Mouse (Mus musculus): ENCODE measurements around the gene Apoe. TPM values are rescaled to one million over a fixed set of nuclear protein-coding genes. Genes with fewer than 3 reads are reported as not detected.

Apoe gene
- polyA plus RNA-seq, 1 experiment from 2014 or later, result 1,470 TPM

DNA sequence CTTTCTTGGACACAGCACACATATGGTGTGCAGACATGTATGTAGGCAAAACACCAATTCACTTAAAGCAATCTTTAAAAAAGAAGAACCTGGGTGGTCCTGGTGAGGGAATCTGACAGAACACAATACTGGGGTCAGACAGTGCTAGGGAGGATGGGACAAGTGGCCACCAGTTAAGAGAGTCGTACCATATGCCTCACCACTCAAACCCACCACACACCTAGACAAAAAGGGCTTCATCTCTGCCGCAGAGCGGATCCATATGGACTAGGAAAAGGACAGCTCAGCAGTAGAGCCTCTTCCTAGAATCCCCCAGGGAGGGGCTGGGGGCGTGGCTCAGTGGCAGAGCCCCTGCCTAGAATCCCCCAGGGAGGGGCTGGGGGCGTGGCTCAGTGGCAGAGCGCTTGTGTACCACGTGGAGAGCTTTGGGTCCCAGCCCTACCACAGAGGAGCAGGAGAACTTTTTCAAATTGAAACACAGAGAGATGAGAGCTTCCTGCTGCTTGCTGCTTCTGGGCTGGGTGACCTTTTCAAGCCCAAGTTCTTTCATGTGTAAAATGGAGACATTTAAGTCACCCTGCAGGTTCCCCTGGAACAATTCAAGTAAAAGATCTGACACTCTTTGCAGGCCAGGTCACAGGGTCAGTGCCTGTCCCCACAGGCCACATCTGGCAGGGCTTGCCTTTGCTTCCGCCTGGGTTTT is 42.5 kb upstream of the Apoe start:
- ATAC-seq (replicated peaks; ENCODE audit: low FRiP score), result peak; percentile 52
- peaks cover 20% of the 10 kb centered on the region; the same call in 1 of the 2 replicates for H3K36me3 ChIP-seq (ENCODE audit: control insufficient read depth, insufficient read depth, low read length)
- no peak overlapping the region for H3K4me3 ChIP-seq (ENCODE audit: low read depth, low read length)
- H3K27me3 ChIP-seq (replicated peaks; ENCODE audit: control insufficient read depth, insufficient read depth, low read length), result no peaks in the 10 kb centered on the region
- no peaks in the 10 kb centered on the region for H3K9me3 ChIP-seq (ENCODE audit: control insufficient read depth, low read length)
- H3K4me1 ChIP-seq (replicated peaks; ENCODE audit: control insufficient read depth, insufficient read depth, low read length), result peaks cover 50% of the 10 kb centered on the region
- DNase-seq (ENCODE audit: low spot score), result no peak
- 0 out of 2 replicates have a peak overlapping the region, but pooled peaks have one; percentile 22 for H3K9ac ChIP-seq (ENCODE audit: low read depth, low read length)
- H3K4me2 ChIP-seq, result peak overlapping the region; percentile 21; the same call in 1 of the 2 replicates
- peak overlapping the region; percentile 23 for H3K27ac ChIP-seq (ENCODE audit: low read depth, low read length)
- WGBS, result 24% methylated on average over 8 of the region's 8 CpGs

DNA sequence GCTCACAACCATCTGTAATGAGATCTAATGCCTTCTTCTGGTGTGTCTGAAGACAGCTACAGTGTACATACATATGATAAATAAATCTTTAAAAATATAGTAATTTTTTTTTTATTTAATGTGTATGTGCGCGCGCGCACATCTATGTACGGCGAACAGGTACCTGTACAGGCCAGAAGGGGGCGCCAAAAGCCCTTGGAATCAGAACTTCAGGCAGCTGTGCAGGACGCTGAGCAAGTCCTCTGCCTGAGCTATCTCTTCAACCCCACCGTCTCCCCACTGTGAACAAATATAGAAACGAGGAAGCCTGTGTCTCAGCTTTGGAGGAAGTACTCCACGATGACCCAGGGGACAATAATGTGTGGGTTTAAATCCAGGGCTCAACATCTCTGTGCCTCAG is 41.3 kb upstream of the Apoe start:
- Histone ChIP-seq H3K4me1 (replicated peaks; ENCODE audit: control insufficient read depth, insufficient read depth, low read length) (peaks cover 49% of the 10 kb centered on the region), H3K36me3 (ENCODE audit: control insufficient read depth, insufficient read depth, low read length) (peaks cover 20% of the 10 kb centered on the region; the same call in 1 of the 2 replicates)
- no peak for ATAC-seq (replicated peaks; ENCODE audit: low FRiP score)

DNA sequence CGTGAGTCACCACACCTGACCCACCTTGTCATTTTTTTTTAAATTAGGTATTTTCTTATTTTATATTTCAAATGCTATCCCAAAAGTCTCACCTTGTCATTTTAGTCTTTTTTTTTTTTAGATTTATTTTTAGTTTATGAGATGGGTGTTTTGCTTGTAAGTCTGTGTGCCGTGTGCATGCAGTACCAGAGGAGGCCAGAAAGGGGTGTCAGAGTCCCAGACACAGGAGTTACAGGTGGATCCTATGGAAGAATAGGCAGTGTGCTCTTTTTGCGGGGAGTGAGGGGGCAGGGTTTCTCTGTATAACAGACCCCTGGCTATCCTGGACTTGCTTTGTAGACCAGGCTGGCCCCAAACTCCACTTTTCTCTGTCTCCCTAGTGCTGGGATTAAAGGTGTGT is 39.8 kb upstream of the Apoe start:
- 81% methylated on average over 3 of the region's 3 CpGs for WGBS
- H3K27me3 ChIP-seq (replicated peaks; ENCODE audit: control insufficient read depth, insufficient read depth, low read length), result no peaks in the 10 kb centered on the region
- no peak overlapping the region for H3K4me2 ChIP-seq
- DNase-seq (ENCODE audit: low spot score), result no peak
- no peak overlapping the region for H3K4me3 ChIP-seq (ENCODE audit: low read depth, low read length)
- no peak overlapping the region for H3K9ac ChIP-seq (ENCODE audit: low read depth, low read length)
- H3K27ac ChIP-seq (ENCODE audit: low read depth, low read length), result no peak overlapping the region
- ATAC-seq (replicated peaks; ENCODE audit: low FRiP score), result no peak
- H3K9me3 ChIP-seq (ENCODE audit: control insufficient read depth, low read length), result no peaks in the 10 kb centered on the region
- H3K36me3 ChIP-seq (ENCODE audit: control insufficient read depth, insufficient read depth, low read length), result peaks cover 20% of the 10 kb centered on the region; the same call in 1 of the 2 replicates
- H3K4me1 ChIP-seq (replicated peaks; ENCODE audit: control insufficient read depth, insufficient read depth, low read length), result peaks cover 39% of the 10 kb centered on the region

More for the DNA sequence above, 41.3 kb upstream of the Apoe start:
- H3K4me2 ChIP-seq, result no peak overlapping the region
- no peak for DNase-seq (ENCODE audit: low spot score)
- no peaks in the 10 kb centered on the region for H3K9me3 ChIP-seq (ENCODE audit: control insufficient read depth, low read length)
- WGBS, result 73% methylated on average over 11 of the region's 11 CpGs
- no peak overlapping the region for H3K9ac ChIP-seq (ENCODE audit: low read depth, low read length)
- H3K27me3 ChIP-seq (replicated peaks; ENCODE audit: control insufficient read depth, insufficient read depth, low read length), result no peaks in the 10 kb centered on the region
- no peak overlapping the region for H3K4me3 ChIP-seq (ENCODE audit: low read depth, low read length)
- no peak overlapping the region for H3K27ac ChIP-seq (ENCODE audit: low read depth, low read length)

DNA sequence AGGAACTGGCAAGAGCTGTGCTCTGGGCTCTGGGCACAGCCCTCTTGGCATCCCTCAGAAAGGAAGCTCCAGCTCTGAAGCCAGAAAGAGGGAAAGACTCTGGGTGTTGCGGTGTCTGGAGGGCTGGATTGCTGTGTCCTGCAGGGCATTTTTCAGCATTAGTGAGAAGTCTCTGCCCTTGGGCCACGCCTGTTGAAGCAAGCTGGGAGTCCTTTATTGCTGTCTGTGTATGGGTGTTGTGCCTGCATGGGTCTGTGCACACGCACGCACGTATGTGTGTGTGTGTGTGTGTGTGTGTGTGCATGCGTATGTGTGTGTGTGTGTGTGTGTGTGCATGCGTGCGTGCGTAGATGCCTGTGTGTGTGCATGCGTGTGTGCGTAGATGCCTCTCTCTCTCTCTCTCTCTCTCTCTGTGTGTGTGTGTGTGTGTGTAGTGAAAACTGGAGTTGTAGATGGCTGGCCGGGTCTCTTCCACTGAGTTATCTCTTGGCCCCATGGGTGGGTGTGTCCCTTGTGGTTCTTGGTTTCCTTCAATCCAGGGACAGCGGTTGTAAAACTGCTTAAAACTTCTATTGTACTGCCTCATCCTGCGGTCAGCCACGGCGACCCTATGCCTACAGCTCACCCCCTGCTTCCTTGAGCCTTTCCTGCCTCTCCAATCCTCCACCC is 37.5 kb upstream of the Apoe start:
- Histone ChIP-seq H3K4me3 (ENCODE audit: low read depth, low read length) (0 out of 2 replicates have a peak overlapping the region, but pooled peaks have one; percentile 21), H3K27me3 (replicated peaks; ENCODE audit: control insufficient read depth, insufficient read depth, low read length) (no peaks in the 10 kb centered on the region), H3K27ac (ENCODE audit: low read depth, low read length) (peak overlapping the region; percentile 88), H3K4me1 (replicated peaks; ENCODE audit: control insufficient read depth, insufficient read depth, low read length) (peaks cover 27% of the 10 kb centered on the region), H3K9me3 (ENCODE audit: control insufficient read depth, low read length) (no peaks in the 10 kb centered on the region), H3K9ac (ENCODE audit: low read depth, low read length) (peak overlapping the region; percentile 35; the same call in 1 of the 2 replicates), H3K4me2 (peak overlapping the region; percentile 49), H3K36me3 (ENCODE audit: control insufficient read depth, insufficient read depth, low read length) (peaks cover 27% of the 10 kb centered on the region)
- DNase-seq (ENCODE audit: low spot score) (peak; percentile 71), ATAC-seq (replicated peaks; ENCODE audit: low FRiP score) (peak; percentile 92)
- WGBS, result 44% methylated on average over 16 of the region's 16 CpGs

DNA sequence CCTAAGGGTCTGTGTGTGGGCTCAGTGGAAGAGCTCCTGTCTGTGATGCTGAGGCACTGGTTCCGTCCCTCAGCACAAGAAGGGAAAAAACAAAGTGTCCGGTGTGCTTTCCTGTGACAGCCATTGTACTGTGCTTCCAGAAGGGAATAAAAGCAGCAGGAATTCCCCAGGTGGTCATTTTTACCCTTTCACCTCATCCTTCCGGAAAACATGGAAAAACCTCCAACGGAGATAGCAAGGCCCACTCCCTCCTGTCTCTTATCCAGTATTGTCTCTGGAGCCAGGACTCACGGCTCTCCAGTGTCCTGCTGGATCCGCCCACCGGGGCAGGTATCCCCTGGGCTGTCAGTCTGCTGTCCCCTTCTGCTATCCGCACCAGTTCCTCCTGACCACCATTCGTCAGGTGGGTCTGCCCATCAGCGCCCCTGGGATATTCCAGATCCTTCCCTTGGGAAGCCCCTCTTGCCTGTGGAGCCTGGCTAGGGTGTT is 35.2 kb upstream of the Apoe start:
- H3K9ac ChIP-seq (ENCODE audit: low read depth, low read length), result no peak overlapping the region
- peaks cover 19% of the 10 kb centered on the region for H3K4me1 ChIP-seq (replicated peaks; ENCODE audit: control insufficient read depth, insufficient read depth, low read length)
- peaks cover 29% of the 10 kb centered on the region for H3K36me3 ChIP-seq (ENCODE audit: control insufficient read depth, insufficient read depth, low read length)
- H3K4me2 ChIP-seq, result no peak overlapping the region
- 89% methylated on average over 10 of the region's 10 CpGs for WGBS
- no peak overlapping the region for H3K27ac ChIP-seq (ENCODE audit: low read depth, low read length)
- no peaks in the 10 kb centered on the region for H3K9me3 ChIP-seq (ENCODE audit: control insufficient read depth, low read length)
- no peaks in the 10 kb centered on the region for H3K27me3 ChIP-seq (replicated peaks; ENCODE audit: control insufficient read depth, insufficient read depth, low read length)
- H3K4me3 ChIP-seq (ENCODE audit: low read depth, low read length), result no peak overlapping the region
- ATAC-seq (replicated peaks; ENCODE audit: low FRiP score) (no peak), DNase-seq (ENCODE audit: low spot score) (no peak)

DNA sequence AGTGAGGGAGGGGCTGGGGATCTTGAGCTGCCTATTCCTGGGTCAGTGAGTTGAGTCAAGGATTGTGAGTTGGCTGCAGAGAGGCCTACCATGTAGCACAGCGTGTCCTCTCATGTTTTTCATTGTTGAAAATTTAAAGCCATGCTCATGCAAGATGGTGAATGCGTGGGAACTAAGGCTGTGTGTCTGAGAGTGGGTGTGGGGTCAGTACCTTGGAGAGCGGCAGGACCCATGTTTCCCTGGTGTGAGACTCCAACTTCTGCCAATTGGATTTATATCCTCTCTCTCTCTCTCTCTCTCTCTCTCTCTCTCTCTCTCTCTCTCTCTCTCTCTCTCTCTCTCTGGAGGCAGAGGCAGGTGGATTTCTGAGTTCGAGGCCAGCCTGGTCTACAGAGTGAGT is 27.6 kb upstream of the Apoe start:
- Histone ChIP-seq H3K4me1 (replicated peaks; ENCODE audit: control insufficient read depth, insufficient read depth, low read length) (0 out of 2 replicates have a peak, but pooled peaks cover 6% of the 10 kb centered on the region), H3K36me3 (ENCODE audit: control insufficient read depth, insufficient read depth, low read length) (peaks cover 26% of the 10 kb centered on the region), H3K9me3 (ENCODE audit: control insufficient read depth, low read length) (0 out of 2 replicates have a peak, but pooled peaks cover under 1% of the 10 kb centered on the region), H3K4me3 (ENCODE audit: low read depth, low read length) (no peak overlapping the region), H3K27me3 (replicated peaks; ENCODE audit: control insufficient read depth, insufficient read depth, low read length) (no peaks in the 10 kb centered on the region), H3K9ac (ENCODE audit: low read depth, low read length) (no peak overlapping the region), H3K27ac (ENCODE audit: low read depth, low read length) (no peak overlapping the region), H3K4me2 (no peak overlapping the region)
- DNase-seq (ENCODE audit: low spot score) (no peak), ATAC-seq (replicated peaks; ENCODE audit: low FRiP score) (no peak)
- WGBS, result 90% methylated on average over 4 of the region's 4 CpGs

DNA sequence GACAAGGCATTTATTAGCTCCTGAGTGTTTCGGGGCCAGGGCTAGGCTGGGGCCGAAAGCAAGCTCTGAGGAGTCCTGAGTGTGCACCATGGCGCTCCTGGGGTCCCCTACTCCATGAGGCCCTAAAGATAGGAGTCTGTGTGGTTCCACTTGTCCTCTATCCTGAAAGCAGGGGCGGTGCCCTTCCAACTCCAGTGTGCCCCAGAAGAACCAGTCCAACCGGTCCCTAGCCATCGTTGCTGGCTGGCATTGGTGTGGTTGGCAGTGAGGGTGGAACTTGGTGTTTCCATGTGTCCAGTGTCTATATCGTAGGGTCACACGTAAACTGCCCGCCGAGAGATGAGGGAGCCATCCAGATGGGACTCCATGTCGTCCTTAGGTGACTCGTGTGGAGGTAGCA is 25.2 kb upstream of the Apoe start:
- 93% methylated on average over 12 of the region's 12 CpGs for WGBS
- Histone ChIP-seq H3K27ac (ENCODE audit: low read depth, low read length) (no peak overlapping the region), H3K4me1 (replicated peaks; ENCODE audit: control insufficient read depth, insufficient read depth, low read length) (0 out of 2 replicates have a peak, but pooled peaks cover 6% of the 10 kb centered on the region), H3K27me3 (replicated peaks; ENCODE audit: control insufficient read depth, insufficient read depth, low read length) (no peaks in the 10 kb centered on the region), H3K4me2 (no peak overlapping the region), H3K9me3 (ENCODE audit: control insufficient read depth, low read length) (peaks cover 7% of the 10 kb centered on the region), H3K9ac (ENCODE audit: low read depth, low read length) (no peak overlapping the region), H3K4me3 (ENCODE audit: low read depth, low read length) (no peak overlapping the region), H3K36me3 (ENCODE audit: control insufficient read depth, insufficient read depth, low read length) (peaks cover 28% of the 10 kb centered on the region)
- ATAC-seq (replicated peaks; ENCODE audit: low FRiP score) (no peak), DNase-seq (ENCODE audit: low spot score) (no peak)

DNA sequence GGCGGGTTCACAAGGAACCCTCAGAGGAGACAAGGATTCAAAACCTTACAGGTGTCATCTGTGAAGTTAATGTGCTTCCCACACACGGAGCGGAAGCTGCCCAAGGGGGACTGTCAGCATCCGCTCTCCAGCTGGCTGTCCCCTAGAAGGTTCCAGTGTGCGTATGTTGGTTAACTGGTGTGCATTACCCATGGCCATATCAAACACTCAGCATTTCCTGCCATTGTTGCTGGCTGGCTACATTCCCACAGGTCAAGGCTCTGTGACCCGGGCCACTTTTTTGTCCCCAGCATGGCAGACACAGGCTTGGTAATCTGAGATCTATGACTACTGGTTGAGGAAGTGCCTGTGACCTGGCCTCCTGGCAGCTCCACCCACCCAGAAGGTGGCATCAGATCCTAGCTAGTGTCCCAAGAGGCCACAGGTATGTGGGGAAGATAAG is 23.8 kb upstream of the Apoe start:
- peaks cover 7% of the 10 kb centered on the region for H3K9me3 ChIP-seq (ENCODE audit: control insufficient read depth, low read length)
- no peak overlapping the region for H3K27ac ChIP-seq (ENCODE audit: low read depth, low read length)
- H3K4me3 ChIP-seq (ENCODE audit: low read depth, low read length), result no peak overlapping the region
- H3K4me2 ChIP-seq, result no peak overlapping the region
- DNase-seq (ENCODE audit: low spot score) (no peak), ATAC-seq (replicated peaks; ENCODE audit: low FRiP score) (peak; percentile 55)
- WGBS, result 76% methylated on average over 6 of the region's 6 CpGs
- 0 out of 2 replicates have a peak, but pooled peaks cover 6% of the 10 kb centered on the region for H3K4me1 ChIP-seq (replicated peaks; ENCODE audit: control insufficient read depth, insufficient read depth, low read length)
- no peak overlapping the region for H3K9ac ChIP-seq (ENCODE audit: low read depth, low read length)
- no peaks in the 10 kb centered on the region for H3K27me3 ChIP-seq (replicated peaks; ENCODE audit: control insufficient read depth, insufficient read depth, low read length)
- peaks cover 26% of the 10 kb centered on the region for H3K36me3 ChIP-seq (ENCODE audit: control insufficient read depth, insufficient read depth, low read length)
